Mouse (Mus musculus): ENCODE results near the gene Csmd2. TPM values are rescaled to one million over a fixed set of nuclear protein-coding genes. Genes with fewer than 3 reads are reported as not detected.
"Not testable (repeated sequence)": the region's sequence is repeated elsewhere in the genome, so short reads cannot be mapped to it uniquely, and the experiment has no call there.

The Csmd2 gene
- total and polyA plus RNA-seq, 2 experiments from 2014 or later: 9.1 to 48.2 TPM

GRCm38 (mm10) chr4:128521276-128521675 is 533.6 kb downstream of the Csmd2 start:
- 94% methylated on average over 6 of the region's 6 CpGs for WGBS

GRCm38 (mm10) chr4:128543378-128543777 is 555.7 kb downstream of the Csmd2 start:
- no peak for DNase-seq (ENCODE audit: low spot score)
- H3K4me2 ChIP-seq (ENCODE audit: low read depth, low read length, poor library complexity, severe bottlenecking): no peak overlapping the region
- H3K9ac ChIP-seq (replicated peaks; ENCODE audit: low read length, poor library complexity, severe bottlenecking): no peak overlapping the region
- no peaks in the 10 kb centered on the region for H3K4me1 ChIP-seq (ENCODE audit: insufficient read depth, low read length)
- WGBS: 22% methylated on average over 2 of the region's 2 CpGs
- H3K9me3 ChIP-seq (ENCODE audit: low read length): no peaks in the 10 kb centered on the region
- no peak overlapping the region for H3K27ac ChIP-seq (ENCODE audit: low read depth, low read length)
- H3K27me3 ChIP-seq (ENCODE audit: insufficient read depth, low read length): no peaks in the 10 kb centered on the region
- H3K36me3 ChIP-seq (ENCODE audit: insufficient read depth, low read length): peaks cover 46% of the 10 kb centered on the region
- no peak overlapping the region for H3K4me3 ChIP-seq (ENCODE audit: low read depth, low read length)
- peak; percentile 65 for TF ChIP-seq CTCF (IDR thresholded peaks at IDR 0.05)
- no peak for ATAC-seq (ENCODE audit: low FRiP score)

More at GRCm38 (mm10) chr4:128521276-128521675, 533.6 kb downstream of the Csmd2 start:
- Histone ChIP-seq H3K4me1 (ENCODE audit: insufficient read depth, low read length) (no peaks in the 10 kb centered on the region), H3K4me3 (ENCODE audit: low read depth, low read length) (no peak overlapping the region), H3K9me3 (ENCODE audit: low read length) (no peaks in the 10 kb centered on the region), H3K9ac (replicated peaks; ENCODE audit: low read length, poor library complexity, severe bottlenecking) (no peak overlapping the region), H3K36me3 (ENCODE audit: insufficient read depth, low read length) (peaks cover 29% of the 10 kb centered on the region), H3K4me2 (ENCODE audit: low read depth, low read length, poor library complexity, severe bottlenecking) (no peak overlapping the region), H3K27me3 (ENCODE audit: insufficient read depth, low read length) (no peaks in the 10 kb centered on the region), H3K27ac (ENCODE audit: low read depth, low read length) (no peak overlapping the region)
- TF ChIP-seq CTCF (IDR thresholded peaks at IDR 0.05): no peak
- ATAC-seq (ENCODE audit: low FRiP score) (no peak), DNase-seq (ENCODE audit: low spot score) (no peak)

GRCm38 (mm10) chr4:128543956-128544486 is 556.4 kb downstream of the Csmd2 start:
- ATAC-seq (ENCODE audit: low FRiP score); H3K4me2 ChIP-seq (ENCODE audit: low read depth, low read length, poor library complexity, severe bottlenecking); H3K9ac ChIP-seq (replicated peaks; ENCODE audit: low read length, poor library complexity, severe bottlenecking); H3K4me3 ChIP-seq (ENCODE audit: low read depth, low read length); H3K9me3 ChIP-seq (ENCODE audit: low read length); H3K27me3 ChIP-seq (ENCODE audit: insufficient read depth, low read length); DNase-seq (ENCODE audit: low spot score); H3K4me1 ChIP-seq (ENCODE audit: insufficient read depth, low read length); H3K27ac ChIP-seq (ENCODE audit: low read depth, low read length): not testable (repeated sequence)
- peaks cover 48% of the 10 kb centered on the region for H3K36me3 ChIP-seq (ENCODE audit: insufficient read depth, low read length)
- WGBS: 73% methylated on average over 2 of the region's 2 CpGs

GRCm38 (mm10) chr4:128550756-128551155 is 563.1 kb downstream of the Csmd2 start:
- no peaks in the 10 kb centered on the region for H3K9me3 ChIP-seq (ENCODE audit: low read length)
- peaks cover 63% of the 10 kb centered on the region for H3K36me3 ChIP-seq (ENCODE audit: insufficient read depth, low read length)
- ATAC-seq (ENCODE audit: low FRiP score): no peak
- no peak overlapping the region for H3K4me3 ChIP-seq (ENCODE audit: low read depth, low read length)
- H3K9ac ChIP-seq (replicated peaks; ENCODE audit: low read length, poor library complexity, severe bottlenecking): no peak overlapping the region
- no peaks in the 10 kb centered on the region for H3K4me1 ChIP-seq (ENCODE audit: insufficient read depth, low read length)
- TF ChIP-seq CTCF (IDR thresholded peaks at IDR 0.05): no peak
- H3K27ac ChIP-seq (ENCODE audit: low read depth, low read length): no peak overlapping the region
- 81% methylated on average over 6 of the region's 6 CpGs for WGBS
- no peak overlapping the region for H3K4me2 ChIP-seq (ENCODE audit: low read depth, low read length, poor library complexity, severe bottlenecking)
- no peak for DNase-seq (ENCODE audit: low spot score)
- no peaks in the 10 kb centered on the region for H3K27me3 ChIP-seq (ENCODE audit: insufficient read depth, low read length)

DNA sequence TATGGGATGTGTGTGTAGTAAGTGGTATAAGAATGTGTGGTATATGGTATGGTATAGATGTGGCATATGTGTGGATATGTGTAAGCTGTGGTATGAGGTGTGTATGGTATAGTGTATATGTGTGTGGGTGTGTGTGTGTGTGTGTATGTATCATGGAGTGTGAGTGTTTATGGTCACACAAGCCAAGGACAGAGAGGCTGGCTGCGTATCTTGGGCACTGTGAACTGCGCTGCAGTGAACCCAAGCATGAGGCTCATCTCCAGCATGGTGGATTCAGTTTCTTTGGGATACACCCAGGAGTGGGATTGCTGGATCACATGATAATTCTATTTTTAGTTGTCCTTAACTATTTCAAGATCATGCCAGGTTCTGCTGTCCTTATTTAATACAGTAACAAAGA is 566.5 kb downstream of the Csmd2 start:
- no peak for DNase-seq (ENCODE audit: low spot score)

GRCm38 (mm10) chr4:128560327-128560726 is 572.7 kb downstream of the Csmd2 start:
- peak; percentile 50 for TF ChIP-seq CTCF (IDR thresholded peaks at IDR 0.05)
- H3K9ac ChIP-seq (replicated peaks; ENCODE audit: low read length, poor library complexity, severe bottlenecking): no peak overlapping the region
- ATAC-seq (ENCODE audit: low FRiP score): no peak
- H3K27ac ChIP-seq (ENCODE audit: low read depth, low read length): no peak overlapping the region
- no peaks in the 10 kb centered on the region for H3K9me3 ChIP-seq (ENCODE audit: low read length)
- H3K4me1 ChIP-seq (ENCODE audit: insufficient read depth, low read length): no peaks in the 10 kb centered on the region
- peaks cover 61% of the 10 kb centered on the region for H3K36me3 ChIP-seq (ENCODE audit: insufficient read depth, low read length)
- no peaks in the 10 kb centered on the region for H3K27me3 ChIP-seq (ENCODE audit: insufficient read depth, low read length)
- H3K4me3 ChIP-seq (ENCODE audit: low read depth, low read length): no peak overlapping the region
- no peak overlapping the region for H3K4me2 ChIP-seq (ENCODE audit: low read depth, low read length, poor library complexity, severe bottlenecking)
- 78% methylated on average over 3 of the region's 3 CpGs for WGBS
- no peak for DNase-seq (ENCODE audit: low spot score)

More for the DNA sequence above, 566.5 kb downstream of the Csmd2 start:
- no peak for ATAC-seq (ENCODE audit: low FRiP score)
- no peak overlapping the region for H3K4me3 ChIP-seq (ENCODE audit: low read depth, low read length)
- H3K27ac ChIP-seq (ENCODE audit: low read depth, low read length): no peak overlapping the region
- H3K36me3 ChIP-seq (ENCODE audit: insufficient read depth, low read length): peaks cover 54% of the 10 kb centered on the region
- no peaks in the 10 kb centered on the region for H3K27me3 ChIP-seq (ENCODE audit: insufficient read depth, low read length)
- 98% methylated on average over 2 of the region's 2 CpGs for WGBS
- no peaks in the 10 kb centered on the region for H3K9me3 ChIP-seq (ENCODE audit: low read length)
- no peaks in the 10 kb centered on the region for H3K4me1 ChIP-seq (ENCODE audit: insufficient read depth, low read length)
- H3K4me2 ChIP-seq (ENCODE audit: low read depth, low read length, poor library complexity, severe bottlenecking): no peak overlapping the region
- H3K9ac ChIP-seq (replicated peaks; ENCODE audit: low read length, poor library complexity, severe bottlenecking): no peak overlapping the region
- TF ChIP-seq CTCF (IDR thresholded peaks at IDR 0.05): no peak

Measured in midbrain, postnatal 0 days (tissue).